Mouse (Mus musculus) heart, postnatal 10 days (tissue): ENCODE measurements at regions not wholly inside any gene's neighbourhood (a gene's known extent, or its start where the extent isn't known, plus 50 kb on each side); places are given as distances from the start of the nearest gene placed in this dataset.
"Not testable (repeated sequence)": the region's sequence is repeated elsewhere in the genome, so short reads cannot be mapped to it uniquely, and the experiment has no call there.

ENCODE experiments used
- DNase-seq, 2 experiments: peaks; one replicate each; pipeline ENCODE4 v3.0.0; 2021
- intact Hi-C: fragments of 180-260 bp; cut with DNase I; formaldehyde crosslinking; loops from one replicate; pipeline ENCODE4 v1.15.1; 2025

- no peak for DNase-seq
- intact Hi-C loops: no loop called here
Measured at GRCm38 (mm10) chr10:23733679-23734078, 53.4 kb downstream of the Rps12 start.

GRCm38 (mm10) chr10:23725960-23726714 lies 60.9 kb downstream of the Rps12 start:
- intact Hi-C loops, DNase-seq: not testable (repeated sequence)

DNA sequence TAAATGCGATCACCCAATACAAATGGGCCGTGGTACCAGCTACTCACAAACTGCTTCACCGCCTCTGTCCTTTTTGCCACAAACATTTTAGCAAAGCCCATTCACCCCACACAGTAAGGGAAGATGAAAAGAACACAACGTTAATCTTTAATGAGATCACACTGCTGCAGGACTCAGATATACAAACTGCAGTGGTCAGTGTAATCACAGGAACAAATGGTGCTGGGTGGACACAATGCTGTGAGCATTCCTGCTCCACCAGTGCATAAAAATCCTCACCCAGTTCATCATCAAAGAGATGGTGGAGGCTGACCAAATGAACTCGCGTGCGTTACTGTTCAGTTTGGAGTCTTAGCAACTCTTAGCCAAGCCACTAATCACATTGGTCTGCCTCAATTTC lies 69.0 kb downstream of the Rps12 start:
- intact Hi-C loops: no loop called here
- DNase-seq: no peak

- intact Hi-C loops: no loop called here
Measured at GRCm38 (mm10) chr10:23715511-23715910, 71.6 kb downstream of the Rps12 start.

GRCm38 (mm10) chr10:23715101-23715500 lies 72.0 kb downstream of the Rps12 start:
- DNase-seq: no peak
- intact Hi-C loops: no loop called here

More at GRCm38 (mm10) chr10:23715511-23715910, 71.6 kb downstream of the Rps12 start:
- no peak for DNase-seq

DNA sequence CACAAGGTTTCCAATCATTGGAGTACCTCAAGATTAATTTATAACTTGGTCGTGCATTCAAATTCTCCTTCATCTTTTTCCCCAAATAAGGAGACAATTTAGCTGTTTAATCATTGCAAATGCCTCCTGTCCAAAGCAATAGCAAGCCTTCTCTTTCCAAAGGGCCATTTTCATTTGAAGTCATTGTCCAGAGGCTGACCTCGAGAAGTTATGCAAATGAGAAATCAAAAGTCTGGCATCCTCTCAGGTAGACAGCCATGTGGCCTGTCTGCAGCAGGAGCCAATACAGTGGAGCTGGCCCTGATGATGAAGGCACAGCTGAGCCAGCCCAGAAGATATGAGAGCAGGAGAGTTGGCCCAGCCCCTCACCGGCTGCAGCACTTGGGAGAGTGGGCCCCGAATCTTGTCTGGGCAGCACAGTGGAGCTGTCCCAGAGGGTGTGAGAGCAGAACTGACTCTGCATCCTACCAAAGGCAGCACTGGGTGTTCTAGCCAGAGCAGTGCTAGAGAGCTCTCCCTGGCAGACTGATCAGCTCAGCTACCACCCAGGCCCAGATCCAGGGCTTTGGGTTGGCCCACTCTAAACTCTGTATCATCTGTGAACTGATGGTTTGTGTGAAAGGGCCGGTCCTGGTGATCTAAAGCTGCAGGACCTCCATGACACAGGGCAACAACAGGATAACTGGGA lies 74.2 kb downstream of the Rps12 start:
- intact Hi-C loops: no loop called here
- no peak for DNase-seq

DNA sequence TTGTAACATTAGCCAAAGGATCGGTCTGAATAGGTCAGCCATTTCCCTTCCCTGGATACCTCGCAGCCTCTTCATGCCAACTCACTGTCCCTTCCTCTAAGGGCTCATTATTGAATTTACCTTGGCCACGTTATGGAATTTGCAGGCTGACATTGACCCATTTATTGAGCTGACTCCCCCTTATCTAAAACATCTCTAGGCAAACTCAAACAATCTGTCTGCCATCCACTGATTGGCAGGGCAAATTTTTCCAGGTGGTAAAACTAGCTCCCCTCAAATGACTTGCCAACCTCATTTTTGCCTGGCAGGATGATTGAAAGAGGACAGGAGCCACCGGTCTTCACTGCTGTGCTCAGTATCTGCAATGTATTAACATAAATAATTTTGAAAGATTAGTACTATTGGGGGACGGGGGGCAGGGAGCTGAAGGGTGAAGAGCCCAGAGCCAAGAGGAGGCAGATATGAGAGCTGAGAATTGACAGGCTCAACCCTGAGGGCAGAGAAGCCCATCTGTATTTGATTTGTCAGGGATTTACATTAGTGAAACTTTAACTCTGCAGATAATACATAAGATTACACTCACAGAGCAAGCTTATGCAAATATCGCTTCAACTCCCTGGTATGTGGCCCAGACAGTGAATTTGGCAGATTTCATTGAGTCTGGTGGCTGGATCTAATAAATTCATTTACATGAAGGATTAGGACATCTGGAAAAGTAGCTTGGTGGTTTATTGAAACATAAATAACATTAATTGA lies 75.5 kb downstream of the Rps12 start:
- DNase-seq: no peak

GRCm38 (mm10) chr10:23710999-23711398 lies 76.1 kb downstream of the Rps12 start:
- intact Hi-C loops: no loop called here
- DNase-seq: no peak

More for the DNA sequence above, 75.5 kb downstream of the Rps12 start:
- intact Hi-C loops: no loop called here

- intact Hi-C loops: no loop called here
- no peak for DNase-seq
Measured at GRCm38 (mm10) chr10:23708261-23708660, 78.8 kb downstream of the Rps12 start.

GRCm38 (mm10) chr10:23707141-23707540 lies 79.9 kb downstream of the Rps12 start:
- DNase-seq: no peak
- intact Hi-C loops: no loop called here

GRCm38 (mm10) chr10:23704048-23704447 lies 83.0 kb downstream of the Rps12 start:
- DNase-seq: peak; percentile 28
- intact Hi-C loops: no loop called here

- no peak for DNase-seq
- intact Hi-C loops: no loop called here
Measured at GRCm38 (mm10) chr10:23691291-23691690, 95.8 kb downstream of the Rps12 start.

GRCm38 (mm10) chr10:23686969-23687368 lies 100.1 kb downstream of the Rps12 start:
- peak; percentile 41 to 57 for DNase-seq
- intact Hi-C loops: no loop called here

DNA sequence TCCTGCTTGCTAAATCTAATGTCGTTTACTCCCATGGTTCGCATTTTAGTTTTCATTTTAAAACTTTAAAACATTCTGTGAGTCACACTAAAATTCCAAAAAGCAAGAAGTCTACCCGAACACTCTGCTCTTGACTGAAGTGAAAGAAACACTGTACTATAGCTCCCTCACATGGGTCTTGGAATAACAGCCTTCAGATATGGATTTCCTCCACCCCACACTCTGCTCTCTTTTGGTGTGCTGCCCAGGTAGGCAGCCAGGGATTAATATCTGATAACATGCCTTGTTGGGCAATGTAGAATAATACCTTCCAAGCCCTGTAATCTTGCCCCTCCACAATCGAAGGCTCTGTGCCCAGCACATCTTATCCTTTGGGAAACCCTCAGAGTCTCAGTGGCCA lies 104.0 kb downstream of the Rps12 start:
- DNase-seq: peak; percentile 14 to 20
- intact Hi-C loops: no loop called here

DNA sequence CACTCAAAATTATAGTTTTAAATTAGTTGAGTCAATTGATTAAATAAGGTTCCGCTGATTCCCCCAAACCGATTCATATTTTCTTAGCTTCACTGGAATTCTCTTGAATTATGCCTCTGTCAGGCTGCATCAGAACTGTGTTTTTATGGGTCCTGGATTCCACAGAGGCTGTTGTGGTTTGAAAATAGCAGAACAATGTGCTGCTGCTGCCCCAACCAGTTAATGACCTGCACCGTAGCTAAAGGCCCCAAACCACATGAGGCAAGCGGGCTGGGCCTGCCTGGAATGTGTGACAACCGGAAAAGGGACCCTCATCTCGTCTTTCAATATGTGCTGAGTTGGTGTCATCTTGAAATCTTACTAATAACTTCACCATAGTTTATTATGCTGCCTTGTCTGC lies 111.2 kb downstream of the Rps12 start:
- DNase-seq: no peak
- intact Hi-C loops: no loop called here

DNA sequence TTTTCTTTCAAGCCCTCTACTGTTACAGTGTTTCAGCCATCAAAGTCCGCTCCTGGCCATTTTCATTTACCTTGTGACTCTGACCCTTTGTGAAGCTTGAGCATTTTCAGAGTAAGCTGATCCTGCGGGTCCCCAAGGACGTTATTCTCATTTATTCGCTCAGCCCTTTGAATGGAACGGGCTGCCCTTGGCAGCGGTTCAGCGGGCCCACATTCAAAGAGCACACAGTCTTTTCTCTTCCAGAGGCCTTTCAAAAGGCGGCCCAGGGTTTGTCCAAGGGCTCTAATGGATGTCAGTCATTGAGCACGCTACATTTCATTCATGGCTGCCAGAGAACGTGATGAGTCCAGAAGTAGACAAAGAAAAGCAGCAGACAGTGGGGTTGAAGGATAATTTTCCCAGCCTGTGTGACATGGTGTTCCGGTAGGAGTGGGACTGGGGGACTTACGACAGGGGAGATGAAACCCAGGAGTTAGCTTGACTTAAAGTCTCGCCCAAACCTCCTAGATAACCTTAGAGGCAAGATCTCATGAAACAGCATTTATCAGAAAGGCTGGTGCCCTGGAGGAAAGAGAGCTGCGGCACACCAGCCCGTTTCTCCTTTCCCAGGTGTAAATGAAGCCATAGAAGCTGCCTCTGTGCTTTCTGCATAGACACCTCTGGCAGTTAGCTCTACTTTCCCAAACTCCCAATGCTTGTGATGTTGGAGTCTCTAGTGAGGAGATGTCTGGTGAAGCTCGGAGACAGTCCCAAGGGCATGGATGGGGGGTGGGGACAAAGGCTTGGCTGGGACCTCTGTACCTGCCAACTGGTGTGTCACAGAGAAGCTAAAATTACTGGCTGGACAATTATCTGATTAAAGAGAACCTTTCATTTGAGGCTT lies 112.2 kb downstream of the Rps12 start:
- intact Hi-C loops: no loop called here
- DNase-seq: no peak

DNA sequence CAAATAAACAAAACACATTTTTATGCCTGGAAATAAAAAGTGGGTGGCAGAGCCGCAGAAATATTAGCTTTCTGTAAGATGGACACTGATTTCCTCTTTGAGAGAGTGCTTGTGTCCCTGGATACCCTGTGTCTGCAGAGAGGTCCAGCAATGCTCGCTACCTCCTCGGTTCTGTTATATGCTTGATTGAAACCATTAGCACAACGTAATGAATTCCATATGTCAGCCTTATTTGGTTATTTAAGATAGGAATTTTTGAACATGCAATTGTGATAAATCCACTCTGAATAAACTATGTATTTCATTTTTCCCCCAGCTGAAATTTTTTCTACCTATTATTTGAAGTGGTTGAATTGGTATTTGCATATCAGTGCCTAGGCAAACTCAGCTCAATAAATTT lies 114.8 kb downstream of the Rps12 start:
- intact Hi-C loops: no loop called here
- DNase-seq: no peak

DNA sequence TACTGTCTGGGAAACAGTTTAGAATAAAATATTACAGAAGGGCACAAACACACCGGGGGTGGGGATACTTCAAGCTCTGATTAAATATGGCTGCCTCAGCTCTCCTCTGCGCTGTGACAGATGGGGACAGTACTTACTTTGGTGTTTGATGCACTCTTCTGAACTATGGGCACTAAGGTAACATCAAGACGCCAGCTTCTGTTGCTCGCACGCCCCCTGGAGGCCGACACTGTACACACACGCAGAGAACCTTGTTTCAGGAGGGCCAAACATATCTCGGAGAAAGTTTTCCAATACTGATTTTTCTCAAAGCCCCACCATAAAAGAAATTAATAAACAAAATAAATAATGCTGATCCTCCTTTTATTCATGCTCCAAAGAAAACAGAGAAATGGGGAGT lies 115.6 kb downstream of the Rps12 start:
- DNase-seq: peak in 1 of 2 experiments; percentile 22
- intact Hi-C loops: no loop called here

DNA sequence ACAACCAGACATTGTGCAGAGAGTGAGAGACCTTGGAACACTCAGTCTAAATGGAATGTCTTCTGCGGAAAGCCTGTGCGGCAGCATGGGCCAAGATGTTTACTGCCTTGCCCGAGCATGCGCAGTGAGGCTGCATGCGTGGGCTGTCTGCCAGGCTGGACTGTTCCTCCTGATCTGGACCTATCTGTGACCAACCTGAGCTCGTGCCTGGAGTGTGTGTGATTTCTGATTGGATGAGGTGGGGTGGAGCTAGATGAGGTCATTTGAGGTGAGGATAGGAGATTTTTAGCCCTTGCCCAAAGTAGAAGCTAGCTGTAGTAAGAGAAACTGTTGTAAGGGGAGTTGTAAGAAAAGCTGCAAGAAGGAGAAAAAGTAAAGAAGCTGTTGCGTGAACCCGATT lies 121.2 kb downstream of the Rps12 start:
- intact Hi-C loops: not testable (repeated sequence)
- peak; percentile 16 to 29 for DNase-seq

DNA sequence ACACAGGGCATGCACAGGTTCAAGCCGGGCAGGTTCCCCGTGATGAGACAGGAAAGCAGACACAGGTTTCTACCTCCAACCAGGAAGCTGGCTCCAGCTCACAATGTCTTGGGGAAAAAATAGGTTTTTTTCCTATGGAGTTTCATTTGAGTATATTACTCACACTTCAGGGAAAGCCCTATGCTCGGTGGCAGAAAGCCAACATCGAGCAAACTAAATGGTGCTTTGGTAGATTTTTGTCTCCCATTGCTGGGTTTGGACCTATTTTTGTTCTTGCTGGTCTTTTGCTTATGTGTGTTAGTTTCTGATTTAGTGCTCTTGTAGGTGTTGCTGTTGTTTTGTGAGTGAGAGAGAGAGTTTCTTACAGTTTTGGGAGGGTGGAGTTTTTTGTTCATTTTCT lies 160.9 kb downstream of the Rps12 start:
- no peak for DNase-seq
- intact Hi-C loops: no loop called here
